Mouse (Mus musculus) G1E (cell line): ENCODE results near the gene Gm17571.

Source experiments
- CTCF ChIP-seq: IDR thresholded peaks from 2 replicates; pipeline ENCODE4 v1.5.1; 2012; ENCODE audit warnings: low read depth, low read length, inconsistent platforms, mixed read lengths
- GATA1 ChIP-seq: IDR thresholded peaks from 2 replicates; pipeline ENCODE4 v1.6.1; 2012; ENCODE audit warnings: borderline replicate concordance, low read length, inconsistent platforms, mixed read lengths
- POLR2AphosphoS5 ChIP-seq: IDR thresholded peaks from 2 replicates; pipeline ENCODE4 v1.6.1; 2012; ENCODE audit warnings: low read depth, low read length, inconsistent platforms; ENCODE audit not compliant: insufficient replicate concordance
- TAL1 ChIP-seq: conservative IDR thresholded peaks from 2 replicates; pipeline ENCODE4 v1.6.1; 2012; ENCODE audit warnings: low read depth, low read length, inconsistent platforms, mixed read lengths

DNA sequence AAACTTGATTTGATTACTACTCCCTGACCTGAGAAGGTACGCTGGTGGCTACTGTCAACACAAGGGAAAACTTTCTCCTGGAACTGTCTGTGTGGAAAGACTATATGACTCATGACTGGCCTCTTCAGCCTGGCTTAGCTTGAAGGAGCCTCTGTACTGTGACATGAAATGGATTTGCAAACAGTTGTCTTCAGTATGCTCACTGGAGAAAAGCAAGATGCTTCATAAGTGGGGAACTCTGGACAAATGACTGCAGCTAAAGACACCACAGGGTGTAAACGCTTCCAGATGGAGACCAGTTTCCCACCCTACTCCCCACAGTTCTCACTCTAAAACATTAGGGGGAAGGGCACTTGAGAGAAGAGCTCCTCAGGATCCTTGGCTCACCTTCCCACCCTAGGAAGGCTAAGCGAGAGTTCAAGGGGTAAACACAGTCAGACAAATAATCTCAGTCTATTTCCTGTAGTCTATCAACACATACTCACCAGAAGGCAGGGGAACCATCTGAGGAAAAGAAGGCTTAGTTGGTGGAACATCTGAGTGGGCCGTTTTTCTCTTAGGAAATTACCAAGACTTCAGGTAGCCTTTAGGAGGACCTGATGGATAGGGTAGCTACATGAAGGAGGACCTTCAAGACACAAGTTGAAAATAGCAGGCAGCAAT is 18.9 kb upstream of the Gm17571 start:
- TF ChIP-seq CTCF (no peak), GATA1 (no peak), TAL1 (no peak), POLR2AphosphoS5 (no peak)
